Mouse (Mus musculus): ENCODE measurements around the gene Gata5.

Gene Gata5

DNA sequence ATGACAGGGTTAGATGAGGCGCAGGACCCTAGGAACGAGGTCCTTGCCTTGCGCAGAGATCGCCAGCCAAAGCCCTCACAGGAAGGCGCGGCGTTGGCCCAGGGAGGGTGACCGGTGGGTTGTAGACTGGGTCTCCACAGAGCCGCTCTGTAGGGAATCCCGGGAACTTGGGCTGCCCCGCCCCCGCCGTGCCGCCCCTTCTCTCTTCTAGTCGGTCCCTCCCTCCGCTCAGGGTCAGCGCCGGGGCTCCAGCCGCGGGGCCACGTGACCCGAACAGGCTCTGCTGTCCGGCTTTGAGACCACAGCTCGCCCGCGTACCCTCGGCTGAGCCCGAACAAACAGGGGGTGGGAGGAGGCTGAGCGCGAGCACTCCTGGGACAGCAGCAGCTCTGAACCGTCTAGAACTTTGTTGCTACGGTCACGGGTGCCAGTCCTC lies at the start of gene Gata5:
Gata5 (minus strand) TSS at position 149 of the 436 bp plus-strand sequence.
- peak; percentile 21 for DNase-seq (ENCODE audit: low spot score)

DNA sequence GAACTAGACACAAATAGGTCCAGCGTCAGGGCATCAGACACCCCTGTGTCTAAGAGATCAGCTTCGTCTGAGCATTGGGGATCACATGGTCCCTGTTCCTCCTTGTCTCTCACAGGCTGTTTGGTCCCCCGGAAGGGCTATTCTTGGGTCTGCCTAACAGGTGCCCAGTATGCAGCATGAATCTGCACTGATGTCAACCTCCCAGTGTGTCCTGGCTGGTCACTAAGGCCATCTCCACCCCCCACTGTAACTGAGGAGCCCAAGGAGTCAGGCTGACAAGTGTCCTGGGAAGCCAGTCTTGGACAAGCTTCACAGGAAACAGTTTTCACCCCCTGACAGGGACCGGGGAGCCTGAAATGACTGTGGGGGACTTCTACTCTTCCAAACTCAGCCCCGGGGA lies 42.2 kb upstream of the Gata5 start:
- no peak for DNase-seq (ENCODE audit: low spot score)

DNA sequence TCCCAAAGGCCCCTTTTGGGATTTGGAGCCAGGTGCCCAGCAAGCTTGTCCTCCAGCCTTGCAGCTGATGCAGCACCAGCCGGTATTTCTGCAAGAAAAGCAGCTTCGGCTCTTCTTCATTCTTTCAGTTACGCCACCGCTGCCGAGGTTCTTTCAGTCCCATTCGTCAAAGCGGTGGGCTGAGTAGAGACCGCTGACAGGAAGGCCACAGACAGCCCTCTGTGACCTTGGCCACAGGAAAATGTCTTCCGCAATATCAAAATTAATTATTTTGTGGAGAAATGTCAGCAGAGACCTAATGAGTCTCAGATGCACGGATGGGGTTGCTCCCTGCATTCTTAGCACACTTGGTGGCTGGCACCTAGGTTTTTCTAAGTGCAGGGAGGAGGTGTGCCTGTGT lies 38.8 kb upstream of the Gata5 start:
- DNase-seq (ENCODE audit: low spot score): no peak

DNA sequence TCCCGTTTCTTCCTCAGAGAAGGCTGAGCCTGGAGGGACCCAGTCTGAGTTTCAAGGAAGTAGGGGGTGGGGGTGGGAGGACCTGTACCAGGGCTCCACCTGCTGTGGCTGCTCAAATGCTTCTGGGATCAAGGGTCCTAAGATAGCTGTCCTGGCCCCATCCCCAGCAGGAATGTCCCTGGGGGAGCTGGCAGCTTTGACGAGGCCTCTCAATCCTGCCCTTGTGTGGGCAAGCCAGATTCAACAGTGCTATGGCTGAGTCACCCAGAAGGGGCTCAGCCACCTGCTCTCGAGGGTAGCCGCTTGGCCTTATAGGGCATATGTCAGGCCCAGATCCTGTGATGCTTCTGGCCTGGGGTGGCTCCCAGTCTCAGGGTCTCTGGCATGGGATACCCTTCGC lies 33.9 kb upstream of the Gata5 start:
- no peak for DNase-seq (ENCODE audit: low spot score)

DNA sequence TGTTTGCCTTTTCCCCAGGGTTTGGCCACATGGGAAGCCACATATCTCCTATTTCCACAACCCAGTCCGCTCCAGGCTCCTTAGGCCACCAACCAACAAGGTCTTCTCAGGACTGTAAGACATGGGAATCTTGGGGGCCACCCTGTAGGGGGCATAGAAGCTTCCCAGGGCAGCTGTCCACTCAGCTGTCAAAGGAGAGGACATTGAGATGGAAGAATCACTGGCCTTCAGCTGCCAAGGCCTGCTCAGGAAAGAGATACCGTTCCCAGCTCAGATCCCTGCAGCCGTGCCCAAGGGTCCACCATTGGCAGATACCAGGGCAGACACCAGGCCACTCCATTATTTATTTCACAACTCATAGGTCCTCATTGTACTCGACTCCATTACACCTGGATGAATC lies 32.9 kb upstream of the Gata5 start:
- no peak for DNase-seq (ENCODE audit: low spot score)

DNA sequence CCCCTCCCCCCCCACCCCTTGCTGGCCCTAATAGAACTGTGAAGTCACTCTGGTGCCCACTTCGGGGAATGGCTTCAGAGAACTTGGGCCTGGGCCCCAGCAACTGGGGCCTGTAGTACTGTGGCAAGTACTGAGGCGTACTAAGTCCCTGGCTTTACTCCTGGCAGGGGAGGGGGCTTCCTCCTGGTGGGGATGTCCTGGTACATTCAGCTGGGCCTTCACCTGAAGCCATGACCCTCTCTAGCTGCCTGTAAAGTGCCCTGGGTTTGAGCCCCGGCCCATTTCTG lies 28.9 kb upstream of the Gata5 start:
- DNase-seq (ENCODE audit: low spot score): no peak

DNA sequence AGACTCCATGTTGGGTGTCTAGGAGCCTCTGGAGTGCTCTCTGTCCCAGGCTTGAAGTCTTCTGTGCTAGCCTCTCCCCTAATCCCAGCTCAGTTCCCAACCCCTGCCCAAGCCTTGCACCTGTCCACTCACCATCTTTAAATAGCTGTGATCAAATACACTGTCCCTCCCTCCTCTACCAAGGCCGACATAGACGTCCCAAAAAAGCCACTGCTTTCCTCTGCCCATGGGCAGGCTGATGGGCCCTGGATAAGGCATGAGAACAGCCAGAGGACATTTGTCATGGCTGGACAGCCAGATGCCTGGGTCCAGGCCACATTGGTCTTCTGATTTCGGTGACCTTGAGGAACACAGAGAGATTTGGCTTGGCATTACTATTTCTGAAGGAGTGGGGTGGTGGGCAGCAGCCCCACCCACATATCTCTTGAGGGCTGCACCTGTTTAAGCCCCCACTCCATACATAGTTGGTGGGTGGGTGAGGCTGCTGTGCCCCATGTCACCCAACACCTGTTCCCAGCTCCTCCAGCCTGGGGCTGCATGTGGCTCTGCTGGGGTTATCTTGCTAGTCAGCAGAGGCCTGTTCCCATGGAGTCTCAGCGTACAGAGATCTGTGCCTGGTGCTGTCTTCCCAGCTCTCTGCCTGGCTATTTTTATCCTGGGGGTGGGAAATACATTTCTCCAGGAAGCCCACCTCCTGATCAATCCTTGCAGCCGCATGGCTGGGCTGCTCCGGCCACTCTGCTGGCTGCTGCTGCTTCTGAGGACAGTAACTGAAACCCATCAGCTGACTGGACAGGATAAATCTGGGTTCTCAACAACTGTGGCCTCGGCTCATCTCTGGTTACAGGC lies 28.3 kb upstream of the Gata5 start:
- no peak for DNase-seq (ENCODE audit: low spot score)

DNA sequence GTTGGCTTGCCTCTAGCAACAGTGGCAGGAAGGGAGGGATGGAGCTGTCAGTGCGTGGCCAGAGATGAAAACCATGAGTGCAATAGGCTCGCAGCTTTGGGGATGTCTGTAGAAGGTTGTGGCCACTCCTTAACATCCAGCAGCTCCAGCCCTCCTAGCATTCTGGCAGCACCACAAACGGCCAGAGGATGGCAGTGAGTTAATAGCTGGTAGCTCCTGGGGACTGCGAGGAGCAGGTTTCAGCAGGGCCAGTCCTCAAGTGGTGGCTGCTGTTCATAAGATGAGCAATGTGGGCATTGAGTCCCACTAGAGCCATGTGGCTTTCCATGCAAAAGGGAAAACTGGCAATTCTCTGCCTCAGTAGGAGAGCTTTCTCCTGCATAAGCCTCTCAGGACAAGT lies 24.6 kb upstream of the Gata5 start:
- DNase-seq (ENCODE audit: low spot score): no peak

DNA sequence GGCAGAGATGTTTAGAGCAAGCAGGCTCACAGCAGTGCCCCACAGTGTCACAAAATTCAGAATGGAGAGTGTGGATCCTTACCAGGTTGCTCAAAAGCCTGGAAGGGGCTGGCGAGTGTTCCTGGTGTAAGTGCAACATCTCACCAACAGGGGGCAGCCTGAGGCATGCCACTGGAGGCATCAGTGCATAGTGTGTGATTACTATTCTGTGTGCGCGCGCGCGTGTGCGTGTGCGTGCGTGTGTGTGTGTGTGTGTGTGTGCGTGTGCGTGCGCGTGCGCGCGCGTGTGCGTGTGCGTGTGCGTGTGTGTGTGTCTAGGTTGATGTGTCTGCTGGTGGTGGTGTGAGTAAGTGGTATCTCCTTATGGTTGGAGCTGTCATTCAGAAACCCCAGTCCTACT lies 18.8 kb upstream of the Gata5 start:
- DNase-seq (ENCODE audit: low spot score): no peak

DNA sequence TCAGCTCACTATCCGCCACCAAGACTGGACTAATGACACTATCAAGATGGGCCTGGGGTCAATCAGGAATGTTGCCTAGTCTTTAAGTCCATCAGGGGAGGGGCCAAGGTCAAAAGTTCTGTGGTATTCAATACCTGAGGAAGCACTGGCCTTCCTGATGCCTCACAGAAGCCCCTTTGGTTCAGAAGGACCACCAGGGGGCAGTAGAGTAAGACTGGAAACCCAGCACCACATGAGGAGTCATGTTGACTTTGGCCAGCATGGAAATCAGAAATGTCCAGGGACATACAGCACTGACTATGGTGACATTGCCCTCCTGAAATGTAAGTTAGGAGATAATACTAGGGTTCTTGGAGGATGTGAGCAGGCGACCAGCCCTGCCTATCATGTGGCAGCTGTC lies 16.2 kb upstream of the Gata5 start:
- no peak for DNase-seq (ENCODE audit: low spot score)

DNA sequence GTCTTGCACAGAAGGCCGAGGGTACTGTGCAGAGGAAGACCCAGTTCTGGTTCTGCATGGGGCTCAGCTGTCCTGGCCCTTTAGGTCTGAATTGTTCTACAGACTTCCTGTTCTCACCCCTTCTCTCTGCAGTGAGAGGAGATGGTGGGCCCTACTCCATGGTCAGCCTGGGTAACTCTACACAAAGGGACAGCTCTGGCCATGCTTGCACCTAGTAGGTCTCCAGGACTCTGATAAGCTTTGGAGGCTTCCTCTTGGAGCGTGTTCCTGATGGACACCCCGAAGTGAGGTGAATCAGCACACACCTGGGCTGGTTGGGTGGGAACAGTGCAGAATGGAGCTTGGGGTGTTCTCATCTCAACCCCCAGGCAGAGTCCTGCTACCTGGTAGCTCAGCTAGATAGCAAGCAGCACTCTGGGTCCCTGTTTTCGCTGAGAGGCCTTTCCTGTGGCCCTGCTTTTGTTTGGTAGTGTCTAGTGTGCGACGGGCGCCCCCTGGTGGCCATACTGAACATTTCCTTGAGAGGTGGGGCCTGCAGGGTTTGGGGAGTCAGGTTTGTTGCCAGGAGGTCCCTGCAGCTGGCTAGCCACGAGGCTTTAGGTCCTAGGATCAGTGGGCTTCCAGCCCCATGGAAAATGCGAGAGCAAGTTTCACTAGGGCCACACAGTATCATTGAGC lies 12.5 kb upstream of the Gata5 start:
- DNase-seq (ENCODE audit: low spot score): peak; percentile 58

DNA sequence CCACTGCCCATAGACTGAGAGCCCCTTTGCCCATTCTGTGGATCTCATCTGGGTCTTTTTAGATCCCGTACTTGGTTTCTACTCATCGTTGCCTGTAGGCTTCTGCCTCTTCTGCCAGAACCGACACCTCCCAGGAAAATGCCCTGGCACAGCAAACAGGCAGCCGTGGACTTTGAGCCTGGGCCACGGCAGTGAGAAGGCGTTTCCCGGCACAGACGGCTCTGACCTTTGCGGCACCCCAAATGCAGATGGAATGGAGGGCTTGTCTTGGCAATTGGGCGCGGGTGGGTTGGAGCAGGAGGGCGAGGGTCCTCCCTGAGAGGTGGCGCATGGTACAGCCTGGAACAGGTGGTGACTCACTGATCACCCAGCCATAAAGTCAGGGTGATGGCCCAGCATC lies 8.6 kb upstream of the Gata5 start:
- DNase-seq (ENCODE audit: low spot score): no peak

DNA sequence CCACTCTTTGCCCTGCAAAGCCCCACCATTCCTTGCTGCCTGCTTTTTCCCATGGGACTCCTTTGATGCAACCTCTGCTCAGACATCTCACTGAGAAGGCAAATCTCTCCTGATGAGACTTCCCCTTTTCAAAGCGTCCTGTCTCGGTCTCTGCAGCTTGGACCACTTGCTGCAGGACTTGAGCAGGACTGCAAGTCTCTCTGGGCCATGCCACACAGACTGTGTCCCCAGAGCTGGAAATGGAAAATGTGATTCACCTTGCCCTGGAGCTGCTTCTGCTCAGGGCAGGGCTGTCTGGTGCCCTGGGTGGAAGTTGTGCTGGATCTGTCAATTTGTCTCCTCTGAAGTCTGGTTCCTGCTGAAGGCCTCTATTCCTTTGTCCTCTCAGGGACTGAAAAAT lies 7.7 kb upstream of the Gata5 start:
- no peak for DNase-seq (ENCODE audit: low spot score)

DNA sequence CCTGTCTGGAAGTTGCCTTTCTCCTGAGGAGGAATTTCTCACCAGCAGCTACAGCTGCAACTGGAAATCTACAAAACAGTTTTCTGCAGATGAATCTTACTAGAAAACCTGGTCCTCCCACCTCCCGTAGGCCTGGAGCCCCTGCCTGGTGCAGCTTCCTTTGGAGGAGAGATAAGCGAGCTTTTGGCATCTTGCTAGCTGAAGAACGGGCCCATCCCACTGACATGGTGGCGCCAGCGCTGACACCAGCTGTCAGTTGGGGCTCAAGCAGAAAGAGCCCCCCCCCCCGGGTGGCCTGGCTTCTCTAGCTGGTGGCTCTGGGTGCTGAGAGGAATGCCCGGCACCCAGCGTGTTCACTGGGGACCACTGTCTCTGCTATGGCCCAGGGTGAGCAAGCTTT lies 6.7 kb upstream of the Gata5 start:
- DNase-seq (ENCODE audit: low spot score): no peak

DNA sequence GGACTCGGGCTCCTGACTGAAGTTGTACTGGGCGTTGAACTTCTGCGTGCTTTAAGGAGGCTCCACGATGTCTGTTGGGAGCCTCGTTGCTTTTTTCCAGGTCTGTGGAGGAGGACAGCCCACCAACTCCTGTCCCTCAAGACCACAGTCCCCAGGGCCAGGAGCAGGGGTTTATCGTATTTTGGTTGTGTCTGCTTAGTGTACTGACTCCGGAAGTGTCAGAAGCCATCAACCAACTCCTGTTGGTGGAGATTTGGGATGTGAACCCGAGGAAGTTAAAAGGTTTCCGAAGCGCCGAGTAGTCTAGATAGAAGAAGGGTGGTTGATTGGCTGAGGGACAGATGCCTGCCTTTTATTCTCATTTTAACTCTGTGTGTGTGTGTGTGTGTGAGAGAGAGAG lies 5.4 kb upstream of the Gata5 start:
- no peak for DNase-seq (ENCODE audit: low spot score)

DNA sequence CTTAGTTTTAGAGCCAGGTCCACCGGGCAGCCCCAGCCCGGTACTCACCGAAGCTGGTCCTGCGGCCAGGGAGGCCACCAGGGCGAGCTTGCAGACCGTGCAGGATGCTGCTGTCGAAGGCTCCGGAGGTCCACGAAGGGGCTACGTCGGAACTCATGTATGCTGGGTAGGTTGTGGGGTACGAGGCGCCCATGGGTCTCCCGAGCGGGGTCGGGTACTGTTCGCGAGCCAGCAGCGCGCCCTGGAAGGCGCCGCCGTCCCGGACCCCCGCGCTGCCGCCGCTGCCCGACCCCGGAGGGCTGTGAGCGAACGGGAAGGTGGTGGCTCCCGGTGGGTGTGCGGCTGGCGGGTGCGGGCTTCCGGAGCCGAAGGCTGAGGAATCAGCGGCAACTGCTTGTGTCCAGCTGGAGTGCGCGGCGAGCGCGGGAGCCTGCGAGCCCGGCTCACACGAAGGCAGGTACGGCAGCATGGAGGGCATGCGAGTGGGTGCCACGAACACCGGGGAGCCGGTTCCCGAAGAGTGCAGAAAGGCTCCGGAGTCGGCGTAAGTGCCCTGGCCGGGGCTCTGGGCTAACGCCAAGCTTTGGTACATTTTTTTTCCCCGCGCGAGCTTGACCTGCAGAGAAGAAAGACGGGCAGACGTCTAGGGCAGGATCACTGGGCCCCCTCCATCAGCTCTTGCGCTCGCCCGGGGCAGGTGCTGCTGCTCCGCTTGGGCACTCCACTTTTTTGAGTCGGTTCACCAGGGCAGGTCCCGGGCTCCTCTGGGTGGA lies 535 bp downstream of the Gata5 start:
- no peak for DNase-seq (ENCODE audit: low spot score)

DNA sequence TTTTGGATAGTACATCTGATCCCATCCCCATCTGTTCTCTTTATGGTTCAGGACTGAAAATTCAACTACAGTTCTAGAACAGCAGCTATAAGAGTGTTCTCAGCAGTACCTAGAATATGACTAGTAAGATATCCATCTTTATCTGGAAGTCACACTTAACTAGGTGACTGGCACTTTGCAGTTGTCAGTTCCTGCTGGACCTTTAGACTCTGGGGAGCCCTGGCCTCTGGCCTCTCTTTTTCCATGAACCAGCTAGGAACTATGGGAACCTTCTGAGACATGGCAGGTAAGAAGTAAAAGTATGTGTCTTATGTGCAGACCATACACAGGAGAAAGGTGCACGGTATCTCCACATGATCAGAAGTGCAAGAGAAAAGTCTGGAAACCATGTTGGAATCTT lies 5.0 kb downstream of the Gata5 start:
- DNase-seq (ENCODE audit: low spot score): no peak

DNA sequence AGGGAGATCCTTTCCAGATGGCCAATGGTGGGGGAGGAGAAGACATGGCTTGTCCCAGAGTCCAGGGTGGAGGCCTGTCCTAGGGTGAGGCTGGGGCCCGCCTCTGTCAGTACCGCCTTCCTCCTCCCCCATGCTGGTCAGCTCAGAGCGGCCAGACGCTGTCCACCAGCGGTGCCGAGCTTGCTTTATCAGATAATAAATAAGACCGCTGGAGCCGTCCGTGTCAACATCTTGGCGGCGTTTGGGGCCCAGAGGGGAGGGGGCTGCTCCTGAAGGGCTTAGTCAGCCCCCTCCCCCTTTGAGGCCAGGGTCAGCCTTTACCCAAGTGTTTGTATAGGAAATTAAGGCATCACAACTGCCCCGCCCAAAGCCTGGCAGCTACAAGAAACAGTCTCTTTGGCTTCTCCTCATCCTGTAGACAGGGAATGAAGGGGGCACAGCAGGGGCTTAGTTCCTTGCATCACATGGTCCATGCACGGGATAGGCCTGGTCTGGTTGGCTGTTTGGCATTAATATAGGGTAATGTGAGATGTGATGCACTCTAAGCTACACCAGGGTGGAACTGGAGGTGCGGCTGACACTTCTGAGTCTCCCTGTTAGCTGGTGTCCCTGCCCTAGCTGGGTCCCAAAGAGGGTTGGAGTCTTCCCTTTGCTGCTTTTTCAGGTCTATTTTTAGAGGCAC lies 11.7 kb downstream of the Gata5 start:
- DNase-seq (ENCODE audit: low spot score): no peak

DNA sequence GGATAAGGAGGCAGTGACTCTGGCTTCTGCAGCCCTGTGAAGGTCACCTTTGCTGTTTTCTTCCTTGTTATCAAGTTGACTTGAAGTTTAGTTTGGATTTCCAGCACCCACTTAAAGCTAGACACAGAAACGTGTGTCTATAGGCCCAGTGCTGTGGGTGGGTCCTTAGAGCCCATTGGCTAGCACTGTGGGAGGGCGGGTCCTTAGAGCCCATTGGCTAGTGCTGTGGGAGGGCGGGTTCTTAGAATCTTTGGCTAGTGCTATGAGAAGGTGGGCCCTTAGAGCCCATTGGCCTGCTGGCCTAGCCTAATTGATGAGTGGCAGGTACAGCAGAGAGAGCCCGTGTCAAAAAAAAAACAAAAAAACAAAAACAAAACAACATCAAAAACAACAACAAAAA lies 14.3 kb downstream of the Gata5 start:
- DNase-seq (ENCODE audit: low spot score): no peak

DNA sequence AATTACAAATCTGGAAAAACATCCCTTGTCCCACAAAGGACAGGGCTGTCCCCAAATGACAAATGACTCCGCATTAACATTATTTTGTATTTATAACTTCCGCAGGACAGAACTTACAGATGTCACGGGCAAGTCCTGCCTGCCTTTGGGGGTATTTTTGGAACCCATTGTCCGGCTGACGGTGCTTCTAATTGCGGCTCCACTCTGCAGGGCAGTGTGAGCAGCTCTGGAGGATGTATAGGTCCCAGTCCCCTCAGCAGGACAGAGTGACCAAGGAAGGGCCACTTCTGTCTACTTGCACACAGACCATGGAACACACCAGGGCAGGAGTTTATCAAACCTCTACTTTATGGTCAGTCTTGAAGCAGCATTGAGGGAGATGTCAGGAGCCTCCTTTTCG lies 16.9 kb downstream of the Gata5 start:
- no peak for DNase-seq (ENCODE audit: low spot score)

DNA sequence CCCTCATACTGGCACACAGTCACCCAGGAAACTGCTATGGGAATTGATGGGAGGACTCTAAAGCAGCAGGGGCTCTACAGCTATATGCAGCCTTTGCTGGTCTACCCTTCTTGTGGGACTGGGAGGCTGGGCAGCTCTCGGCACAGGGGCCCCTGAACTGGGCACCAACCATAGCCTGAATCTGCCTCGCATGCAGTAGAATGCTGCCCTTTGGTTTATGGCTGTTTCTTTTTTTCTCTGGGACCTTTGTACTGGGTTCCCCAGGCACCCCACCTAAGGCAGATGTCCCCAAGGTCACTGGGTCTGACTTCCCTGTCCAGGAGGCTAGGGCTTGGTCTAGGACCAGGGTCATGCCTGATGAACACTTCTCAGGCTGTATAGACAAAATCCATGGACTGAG lies 20.2 kb downstream of the Gata5 start:
- DNase-seq (ENCODE audit: low spot score): no peak

DNA sequence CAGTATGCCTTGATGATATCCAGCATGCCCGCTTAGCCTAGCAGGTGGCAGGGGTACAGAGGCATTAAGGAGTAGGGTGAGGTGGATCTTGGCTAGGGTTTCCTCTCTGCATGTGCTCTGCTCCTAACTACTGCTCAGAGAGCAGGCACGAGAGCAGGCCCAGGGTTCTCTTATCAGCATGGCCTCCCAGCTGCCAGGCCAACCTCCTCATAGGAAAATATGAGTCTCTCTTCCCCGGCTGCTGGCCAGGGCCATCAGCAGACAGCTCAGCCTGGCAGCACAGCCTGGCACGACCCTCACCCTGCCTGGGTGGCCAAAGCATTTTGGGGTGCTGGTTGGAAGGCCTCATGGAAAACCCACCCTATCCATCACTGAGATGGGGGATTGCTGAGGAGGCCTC lies 23.4 kb downstream of the Gata5 start:
- no peak for DNase-seq (ENCODE audit: low spot score)

DNA sequence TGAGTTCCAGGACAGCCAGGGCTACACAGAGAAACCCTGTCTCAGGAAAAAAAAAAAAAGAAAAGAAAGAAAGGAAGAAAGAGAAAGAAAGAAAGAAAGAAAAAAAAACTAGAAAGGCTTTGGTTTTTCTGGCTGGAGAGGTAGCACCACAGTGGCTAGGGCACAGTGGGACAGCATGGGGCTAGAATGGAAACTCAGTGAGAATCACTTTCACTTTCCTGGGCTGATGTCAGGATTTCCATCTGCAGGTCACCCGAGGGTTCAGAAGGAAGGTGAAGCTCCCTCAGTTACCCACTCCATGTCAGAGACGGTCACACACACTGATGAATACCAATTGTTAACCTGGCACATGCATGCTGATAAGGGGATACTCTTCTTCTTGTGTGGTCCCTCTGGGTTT lies 26.8 kb downstream of the Gata5 start:
- DNase-seq (ENCODE audit: low spot score): no peak
